In the genomic region with DNA sequence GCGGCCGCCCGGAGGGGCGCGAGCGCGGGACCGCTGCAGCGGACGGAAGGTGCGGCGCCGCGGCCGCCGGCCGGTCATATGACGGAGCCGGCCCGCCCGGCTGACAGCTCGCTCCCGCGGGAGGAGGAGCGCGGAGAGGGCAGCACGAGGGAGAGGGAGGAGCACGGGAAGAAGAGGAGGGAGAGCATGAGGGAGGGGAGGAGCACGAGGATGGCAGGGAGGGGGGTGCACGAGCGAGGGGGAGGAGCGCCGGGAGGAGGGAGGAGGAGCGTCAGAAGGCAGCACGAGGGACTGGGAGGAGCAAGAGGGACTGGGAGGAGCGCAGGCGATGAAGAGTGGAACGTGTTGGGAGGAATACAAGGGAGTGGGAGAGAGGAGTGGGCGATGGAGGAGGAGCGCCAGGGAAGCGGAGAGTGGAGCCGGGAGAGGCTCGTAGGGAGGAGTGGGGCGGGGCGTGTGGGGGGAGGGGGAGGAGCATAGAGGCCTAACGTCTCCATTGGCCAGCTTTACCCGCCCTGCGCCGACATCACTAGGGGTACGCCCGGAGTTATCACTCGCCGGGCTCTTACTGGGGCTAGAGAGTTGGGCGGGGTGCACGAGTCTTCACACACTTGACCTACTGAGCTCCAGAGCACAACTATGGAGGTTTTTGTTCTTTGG, we compare ENCODE assay signal across 8 mouse cellular contexts. TPM values are rescaled to one million over a fixed set of nuclear protein-coding genes. Genes with fewer than 3 reads are reported as not detected.
A peak's percentile ranks its signal among the peaks of the same experiment; 100 is the strongest.
DNase-seq lines count a peak whose midpoint lies in the region; ATAC-seq lines count a peak whose summit lies in the region.

Fnip2 (minus strand) TSS at position 94 of the 660 bp plus-strand sequence.

- peak within 1 kb of the TSS; percentile 82 for H3K4me2 ChIP-seq in intestine, embryonic 14.5 days (ENCODE audit: low read length)

- H3K27me3 ChIP-seq in intestine, embryonic 14.5 days (replicated peaks; ENCODE audit: control insufficient read depth, insufficient read depth, low read length) = no peaks in the 10 kb centered on the region

- H3K4me3 ChIP-seq in intestine, embryonic 14.5 days (ENCODE audit: low read depth, low read length) = peak within 1 kb of the TSS; percentile 67

- H3K36me3 ChIP-seq in intestine, embryonic 14.5 days (ENCODE audit: control insufficient read depth, insufficient read depth, low read length) = no peaks in the 10 kb centered on the region

- peak; percentile 79 to 86 for DNase-seq in adrenal gland, adult 18-20 months (ENCODE audit: low spot score in 2 of 2)
- peak; percentile 96 for DNase-seq in embryo, embryonic 11 days
- DNase-seq in gastrocnemius, postnatal 25 days = peak; percentile 92
- DNase-seq in intestine, embryonic 14.5 days (ENCODE audit: low spot score) = peak; percentile 95
- DNase-seq in left cerebral cortex, postnatal 14 days (ENCODE audit: low spot score in 2 of 2) = peak; percentile 85
- DNase-seq in mesoderm, embryonic 11.5 days (ENCODE audit: low read depth, low spot score) = peak; percentile 94
- peak; percentile 83 to 88 for DNase-seq in right cerebral cortex, postnatal 36 days (ENCODE audit: low spot score in 2 of 2)
- DNase-seq in yolk sac, embryonic 10.5 days (ENCODE audit: low spot score) = peak; percentile 99

- under 1% methylated on average over 55 of the region's 55 CpGs for WGBS in intestine, embryonic 14.5 days

- intact Hi-C loops in left cerebral cortex, postnatal 14 days (cut with DNase I) = loop anchor here (1.0 to 5.0 kb wide), 2 partner anchors 50 to 281 kb away; partner anchors contain the start of gene Rapgef2

- ATAC-seq in intestine, embryonic 14.5 days (replicated peaks; ENCODE audit: low FRiP score, low TSS enrichment, low read depth) = peak; percentile 96

- H3K9ac ChIP-seq in intestine, embryonic 14.5 days (ENCODE audit: low read length) = peak within 1 kb of the TSS; percentile 79

- H3K9me3 ChIP-seq in intestine, embryonic 14.5 days (ENCODE audit: control insufficient read depth, low read length) = no peaks in the 10 kb centered on the region

- 0 out of 2 replicates have a peak, but pooled peaks cover 9% of the 10 kb centered on the region for H3K4me1 ChIP-seq in intestine, embryonic 14.5 days (replicated peaks; ENCODE audit: control insufficient read depth, insufficient read depth, low read length)

- peak within 1 kb of the TSS; percentile 57 for H3K27ac ChIP-seq in intestine, embryonic 14.5 days (ENCODE audit: low read depth)

RNA-seq across cellular contexts. Expression of gene Fnip2, which starts in this region (rescaled TPM):
- total RNA-seq in adrenal gland, adult 18-20 months (2021) = 10 to 100 TPM in 1 of 2 experiments, 1 to 10 TPM in 1; 8.4 to 12.7 TPM
- 1 to 10 TPM; 3.9 to 4.4 TPM for total RNA-seq in gastrocnemius, postnatal 25 days (2021)
- polyA plus RNA-seq in intestine, embryonic 14.5 days (2014; fragmentation: Nextera tagmentation; extraction: Ambion mirVana) = 4.0 and 5.9 TPM in 2 replicates
- total RNA-seq in left cerebral cortex, postnatal 14 days (2021) = 10 to 100 TPM; 16.5 to 20.9 TPM

Comparison
In these comparisons a context has a peak if more than half of its experiments do, and no peak if none do; other contexts are left out.
1. Peak in every context shown above with its lines: DNase-seq, ATAC-seq, H3K4me3 ChIP-seq and H3K27ac ChIP-seq.